Mouse (Mus musculus) cortical plate, adult 2 months (tissue): ENCODE measurements around the gene Grip1.

Source experiments
- CTCF ChIP-seq: fragments of 200-500 bp; IDR thresholded peaks from 2 replicates; pipeline ENCODE4 v1.5.1; 2011; ENCODE audit warnings: mild to moderate bottlenecking, control low read depth, low read length; ENCODE audit not compliant: insufficient read depth; ENCODE audit errors: extremely low read depth
- POLR2A ChIP-seq: fragments of 200-500 bp; IDR thresholded peaks from 2 replicates; pipeline ENCODE4 v1.6.1; 2011; ENCODE audit warnings: mild to moderate bottlenecking, low read length, control low read depth; ENCODE audit not compliant: insufficient read depth; ENCODE audit errors: extremely low read depth

DNA sequence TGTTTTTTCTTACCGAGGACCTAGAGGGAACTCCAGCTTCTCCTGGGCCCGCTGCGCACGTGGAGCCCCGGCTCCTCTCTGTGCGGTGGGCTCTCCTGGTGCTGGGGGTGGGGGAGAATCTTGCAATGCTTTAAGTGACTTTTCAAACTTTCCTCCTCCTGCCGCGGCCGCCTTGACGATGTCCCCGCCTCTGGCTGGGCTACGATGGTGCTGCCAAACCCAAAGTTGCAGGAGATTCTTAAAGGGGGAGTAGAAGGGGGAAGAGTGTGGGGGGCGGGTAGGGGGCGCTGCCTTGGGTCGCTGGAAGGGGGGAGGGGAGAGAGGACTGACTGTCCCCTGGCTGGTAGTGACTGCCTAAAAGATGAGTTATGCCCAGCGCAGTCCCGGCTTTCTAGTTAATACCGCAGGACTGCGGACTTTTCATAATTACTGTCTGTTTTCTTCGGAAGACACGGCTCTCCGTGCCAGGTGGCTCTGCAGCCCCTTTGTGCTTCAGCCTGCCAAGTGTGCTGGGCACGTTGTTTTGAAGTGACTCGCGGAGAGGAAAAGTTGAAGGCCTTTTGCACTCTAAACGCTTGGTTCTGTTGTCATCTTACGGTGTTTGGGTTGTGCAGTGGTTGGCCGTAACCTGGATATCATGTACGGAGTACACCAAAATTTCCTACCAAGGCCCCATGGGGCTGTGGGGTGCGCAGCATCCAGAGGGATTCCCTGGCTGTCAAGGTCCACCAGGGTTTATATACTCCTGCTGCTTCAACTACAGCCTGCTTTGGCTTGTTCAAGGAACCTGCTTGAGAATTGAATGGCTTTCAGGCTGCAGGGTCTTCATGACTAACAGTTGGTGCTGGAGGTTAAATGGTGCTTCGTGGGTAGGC is 1.3 kb downstream of the Grip1 start:
- TF ChIP-seq POLR2A (no peak), CTCF (no peak)
